Comparison of ENCODE assay signal across 22 mouse cellular contexts in genomic region chr11:109477606-109478380, GRCm38 (mm10). TPM values are rescaled to one million over a fixed set of nuclear protein-coding genes. Genes with fewer than 3 reads are reported as not detected.
DNase-seq lines count a peak whose midpoint lies in the region; ATAC-seq and TF ChIP-seq lines count a peak whose summit lies in the region.
"Had no signal": no experiment of that assay in that cellular context is flagged by ENCODE, and none has a peak within 500 bp of the region (broad histone marks: within the 10 kb centered on the region; RNA-seq: fewer than 3 reads in every experiment).

No protein-coding gene starts in this region.

- no peaks in the 10 kb centered on the region for H3K4me1 ChIP-seq in heart, adult 2 months (ENCODE audit: control insufficient read depth, insufficient read depth, low read length)
- peaks cover 23% of the 10 kb centered on the region for H3K4me1 ChIP-seq in liver, embryonic 11.5 days (replicated peaks; ENCODE audit: control insufficient read depth, insufficient read depth, low read length)
- H3K4me1 ChIP-seq in liver, postnatal 0 days (ENCODE audit: insufficient read depth) = peaks cover 8% of the 10 kb centered on the region; the same call in 1 of the 2 replicates

- intact Hi-C loops in heart, postnatal 10 days (cut with DNase I) = no loop called here
- intact Hi-C loops in heart, adult 2 months (cut with DNase I) = no loop called here

- no peak for ATAC-seq in liver, embryonic 11.5 days (replicated peaks; ENCODE audit: low FRiP score)
- ATAC-seq in liver, postnatal 0 days = peak; percentile 69
- ATAC-seq: CD4-positive, CD25-positive, alpha-beta regulatory T cell, adult 4 months; forebrain, postnatal 0 days had no signal

- no peaks in the 10 kb centered on the region for H3K79me2 ChIP-seq in heart, adult 2 months (replicated peaks; ENCODE audit: control insufficient read depth, insufficient read depth, low read length)

- TF ChIP-seq CTCF in heart, adult 2 months (IDR thresholded peaks at IDR 0.05) = no peak
- no peak for TF ChIP-seq CTCF in liver, postnatal 0 days (IDR thresholded peaks at IDR 0.05; ENCODE audit: low read depth)

- H3K36me3 ChIP-seq in heart, adult 2 months (ENCODE audit: control insufficient read depth, insufficient read depth, low read length) = no peaks in the 10 kb centered on the region
- H3K36me3 ChIP-seq in liver, embryonic 11.5 days (ENCODE audit: control insufficient read depth, insufficient read depth, low read length) = no peaks in the 10 kb centered on the region
- no peaks in the 10 kb centered on the region for H3K36me3 ChIP-seq in liver, postnatal 0 days (replicated peaks; ENCODE audit: insufficient read depth, low read length)
- H3K36me3 ChIP-seq: embryonic facial prominence, embryonic 10.5 days; neural tube, embryonic 15.5 days had no signal

- peak; percentile 17 to 36 for DNase-seq in heart, postnatal 10 days
- no peak for DNase-seq in heart, adult 2 months
- DNase-seq in kidney, adult 9 months = peak; percentile 40
- no peak for DNase-seq in kidney, postnatal 14 days
- no peak for DNase-seq in liver, embryonic 11.5 days (ENCODE audit: low spot score)
- DNase-seq in liver, postnatal 0 days = peak; percentile 71
- DNase-seq in cerebellum, postnatal 14 days = no peak
- DNase-seq: adrenal gland, adult 2 months; cerebellum, adult 11 months; cerebellum, adult 9-11 months; forebrain, postnatal 0 days; gastrocnemius, postnatal 25 days; lung, postnatal 4 days; right cerebral cortex, adult 18-20 months; thymus, adult 2 months had no signal

- no peaks in the 10 kb centered on the region for H3K27me3 ChIP-seq in heart, adult 2 months (ENCODE audit: control insufficient read depth, insufficient read depth, low read length)
- no peaks in the 10 kb centered on the region for H3K27me3 ChIP-seq in liver, embryonic 11.5 days (replicated peaks; ENCODE audit: control insufficient read depth, insufficient read depth, low read length)
- H3K27me3 ChIP-seq in liver, postnatal 0 days (ENCODE audit: insufficient read depth, low read length) = no peaks in the 10 kb centered on the region
- H3K27me3 ChIP-seq: neural tube, embryonic 15.5 days had no signal

- no peak overlapping the region for H3K27ac ChIP-seq in heart, adult 2 months
- H3K27ac ChIP-seq in liver, embryonic 11.5 days (ENCODE audit: low read depth, low read length) = 0 out of 2 replicates have a peak overlapping the region, but pooled peaks have one; percentile 11
- peak overlapping the region; percentile 83 for H3K27ac ChIP-seq in liver, postnatal 0 days (ENCODE audit: low read depth)
- H3K27ac ChIP-seq: embryonic facial prominence, embryonic 10.5 days; kidney, postnatal 0 days; left cerebral cortex, adult 2 months; stomach, postnatal 0 days had no signal

- TF ChIP-seq EP300 in heart, adult 2 months (IDR thresholded peaks at IDR 0.05; ENCODE audit: insufficient read depth, low read depth, low read length) = no peak
- TF ChIP-seq EP300 in liver, postnatal 0 days (IDR thresholded peaks at IDR 0.05; ENCODE audit: low read depth) = no peak; the same call in 1 of the 2 replicates

- H3K4me3 ChIP-seq in heart, adult 2 months = no peak overlapping the region
- no peak overlapping the region for H3K4me3 ChIP-seq in liver, embryonic 11.5 days (ENCODE audit: low read depth, low read length)
- H3K4me3 ChIP-seq in liver, postnatal 0 days (ENCODE audit: low read depth, low read length) = no peak overlapping the region
- H3K4me3 ChIP-seq: embryonic facial prominence, embryonic 10.5 days; left cerebral cortex, adult 2 months; neural tube, embryonic 15.5 days had no signal

- no peak overlapping the region for H3K9ac ChIP-seq in heart, adult 2 months (ENCODE audit: low read depth, low read length)
- H3K9ac ChIP-seq in liver, embryonic 11.5 days (ENCODE audit: low read depth, low read length) = no peak overlapping the region
- H3K9ac ChIP-seq in liver, postnatal 0 days (replicated peaks) = peak overlapping the region; percentile 46; the same call in 1 of the 2 replicates
- H3K9ac ChIP-seq: forebrain, postnatal 0 days; hindbrain, embryonic 14.5 days; neural tube, embryonic 15.5 days had no signal

- TF ChIP-seq POLR2A in heart, adult 2 months (IDR thresholded peaks at IDR 0.05; ENCODE audit: insufficient read depth, low read depth, low read length) = no peak

- no peaks in the 10 kb centered on the region for H3K9me3 ChIP-seq in liver, embryonic 11.5 days (ENCODE audit: control insufficient read depth, low read length)
- H3K9me3 ChIP-seq in liver, postnatal 0 days (ENCODE audit: low read length) = no peaks in the 10 kb centered on the region
- H3K9me3 ChIP-seq: embryonic facial prominence, embryonic 10.5 days; neural tube, embryonic 15.5 days had no signal

- 52% methylated on average over 16 of the region's 16 CpGs for WGBS in heart, adult 2 months
- WGBS in liver, embryonic 11.5 days = 53% methylated on average over 16 of the region's 16 CpGs
- 60% methylated on average over 16 of the region's 16 CpGs for WGBS in liver, postnatal 0 days (ENCODE audit: insufficient replicate concordance)

- no peak overlapping the region; the same call in 1 of the 2 replicates for H3K4me2 ChIP-seq in liver, embryonic 11.5 days
- H3K4me2 ChIP-seq in liver, postnatal 0 days (ENCODE audit: low read depth, low read length) = peak overlapping the region; percentile 27; the same call in 1 of the 2 replicates
- H3K4me2 ChIP-seq: hindbrain, embryonic 14.5 days; neural tube, embryonic 15.5 days had no signal

RNA-seq across cellular contexts. Expression of gene Slc16a6, which starts 4.4 kb away (rescaled TPM):
- 10 to 100 TPM; 13.9 to 14.6 TPM for total RNA-seq in heart, postnatal 10 days (2021)
- 1 to 10 TPM; 4.9 to 8.2 TPM for total RNA-seq in heart, adult 2 months (2021)
- 1.8 and 2.1 TPM in 2 replicates for polyA plus RNA-seq in heart, adult 2 months (2012; rRNA removed)
- polyA plus RNA-seq in liver, embryonic 11.5 days (2014; fragmentation: Nextera tagmentation; extraction: Ambion mirVana) = 52.2 and 58.7 TPM in 2 replicates
- 18.8 and 19.0 TPM in 2 replicates for polyA plus RNA-seq in liver, postnatal 0 days (2015; fragmentation: Nextera tagmentation; extraction: Ambion mirVana)

RNA-seq across cellular contexts. Expression of gene Arsg, which starts 4.6 kb away (rescaled TPM):
- total RNA-seq in heart, postnatal 10 days (2021) = 1 to 10 TPM; 4.3 to 4.4 TPM
- total RNA-seq in heart, adult 2 months (2021) = 1 to 10 TPM; 1.2 to 1.3 TPM
- polyA plus RNA-seq in heart, adult 2 months (2012; rRNA removed) = 1.5 and 1.8 TPM in 2 replicates
- polyA plus RNA-seq in liver, embryonic 11.5 days (2014; fragmentation: Nextera tagmentation; extraction: Ambion mirVana) = 5.8 and 6.2 TPM in 2 replicates
- polyA plus RNA-seq in liver, postnatal 0 days (2015; fragmentation: Nextera tagmentation; extraction: Ambion mirVana) = 11.8 and 13.1 TPM in 2 replicates

RNA-seq across cellular contexts. Expression of gene Amz2, which starts 52.0 kb away (rescaled TPM):
- 10 to 100 TPM; 42.9 to 46.8 TPM for total RNA-seq in heart, postnatal 10 days (2021)
- total RNA-seq in heart, adult 2 months (2021) = 10 to 100 TPM; 50.2 to 57.5 TPM
- polyA plus RNA-seq in heart, adult 2 months (2012; rRNA removed) = 52.4 and 99.9 TPM in 2 replicates
- polyA plus RNA-seq in liver, embryonic 11.5 days (2014; fragmentation: Nextera tagmentation; extraction: Ambion mirVana) = 33.7 and 35.5 TPM in 2 replicates
- 9.4 and 11.0 TPM in 2 replicates for polyA plus RNA-seq in liver, postnatal 0 days (2015; fragmentation: Nextera tagmentation; extraction: Ambion mirVana)

Comparison
In these comparisons a context has a peak if more than half of its experiments do, and no peak if none do; other contexts are left out.
1. DNase-seq: peak in heart, postnatal 10 days (2 of 2), kidney, adult 9 months (single experiment) and liver, postnatal 0 days (single experiment); none in heart, adult 2 months (0 of 2), kidney, postnatal 14 days (single experiment), liver, embryonic 11.5 days (single experiment) and cerebellum, postnatal 14 days (0 of 2).